Mouse (Mus musculus): ENCODE measurements around the gene Wdr35.

The Wdr35 gene

DNA sequence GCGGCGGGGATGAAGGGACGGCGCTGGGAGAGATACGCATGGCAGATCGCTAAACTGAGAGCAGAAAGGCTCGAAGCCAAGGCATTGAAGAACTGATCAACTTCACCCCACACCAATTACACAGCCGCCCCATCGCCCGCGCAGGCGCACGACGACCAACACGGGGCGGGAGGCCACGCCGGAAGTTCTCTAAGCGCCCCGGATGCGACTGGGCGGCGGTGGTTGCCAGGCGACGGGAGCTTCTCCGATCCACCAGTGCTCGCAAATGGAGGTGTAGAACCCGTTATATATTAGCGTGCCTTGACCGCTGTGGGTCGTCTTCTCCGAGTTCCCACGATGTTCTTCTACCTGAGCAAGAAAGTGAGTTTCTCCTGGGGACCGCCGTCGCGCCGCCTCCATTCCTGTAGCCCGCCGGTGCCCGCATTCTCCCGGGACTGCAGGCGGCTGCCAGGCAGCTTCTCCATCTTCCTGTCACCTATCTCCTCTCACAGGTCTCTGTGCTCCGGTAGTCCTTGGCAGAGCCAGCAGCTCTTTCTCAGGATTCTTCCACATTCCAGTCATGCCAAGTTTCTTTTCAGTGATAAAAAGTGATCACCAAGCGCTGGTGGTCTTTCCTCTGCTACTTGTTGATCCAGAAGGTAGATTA is at the start of gene Wdr35:
TSS of gene Wdr35 (plus strand) at position 73 of the 646 bp plus-strand sequence.
- DNase-seq (ENCODE audit: low read depth, low spot score): peak; percentile 83

DNA sequence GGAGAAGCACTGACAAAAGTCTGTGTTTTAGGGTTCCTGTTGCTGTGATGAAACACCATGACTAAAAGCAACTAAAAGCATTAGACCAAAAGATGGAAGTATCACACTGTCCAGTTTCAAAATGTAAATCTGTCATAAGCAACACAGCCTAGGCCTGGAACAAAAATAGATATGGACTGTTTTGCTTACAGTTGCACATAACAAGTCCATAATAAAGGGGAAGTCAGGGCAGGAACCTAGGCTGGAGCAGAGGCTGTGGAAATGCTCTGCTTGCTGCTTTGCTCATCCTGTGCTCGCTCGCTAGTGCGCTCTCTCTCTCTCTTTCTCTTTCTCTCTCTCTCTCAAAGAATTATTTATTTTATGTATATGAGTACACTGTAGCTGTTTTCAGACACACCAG is 46.0 kb upstream of the Wdr35 start:
- no peak for DNase-seq (ENCODE audit: low read depth, low spot score)

DNA sequence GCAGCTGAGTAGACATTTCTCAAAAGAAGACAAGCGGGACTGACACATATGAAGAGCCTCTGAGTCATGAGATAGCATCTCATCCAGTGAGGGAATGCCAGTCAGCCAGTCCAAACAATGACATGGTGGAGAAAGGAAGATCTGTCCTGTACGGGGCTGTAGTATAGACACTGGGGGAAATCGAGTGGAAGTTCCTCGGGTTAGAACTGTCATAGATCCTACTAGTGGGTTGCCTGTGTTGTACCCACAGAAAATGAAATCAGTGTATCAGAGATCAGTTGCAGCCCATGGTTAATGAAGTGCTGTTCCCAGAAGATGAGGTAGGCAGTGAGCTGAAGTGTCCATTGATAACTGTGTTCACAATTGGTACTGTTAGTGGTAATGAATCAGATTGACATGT is 44.9 kb upstream of the Wdr35 start:
- DNase-seq (ENCODE audit: low read depth, low spot score): no peak

DNA sequence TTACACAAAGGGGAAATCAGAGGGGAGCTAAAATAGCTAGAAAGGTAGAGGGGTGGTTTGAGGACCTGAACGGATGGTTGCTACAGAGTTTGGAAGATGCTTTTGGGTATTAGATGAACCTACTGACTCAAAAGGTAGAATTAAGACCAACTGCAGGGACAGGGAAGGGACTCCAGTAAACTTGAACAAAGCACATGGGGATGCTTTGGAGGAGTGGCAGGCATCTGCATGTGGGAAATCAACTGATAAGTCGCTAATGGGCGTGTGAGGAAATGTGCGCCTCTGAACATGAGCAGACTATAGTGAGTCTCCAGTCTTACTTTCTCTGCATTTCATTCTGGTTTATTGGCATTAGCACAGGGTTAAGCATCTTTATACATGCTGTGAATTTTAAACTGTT is 42.6 kb upstream of the Wdr35 start:
- DNase-seq (ENCODE audit: low read depth, low spot score): no peak

DNA sequence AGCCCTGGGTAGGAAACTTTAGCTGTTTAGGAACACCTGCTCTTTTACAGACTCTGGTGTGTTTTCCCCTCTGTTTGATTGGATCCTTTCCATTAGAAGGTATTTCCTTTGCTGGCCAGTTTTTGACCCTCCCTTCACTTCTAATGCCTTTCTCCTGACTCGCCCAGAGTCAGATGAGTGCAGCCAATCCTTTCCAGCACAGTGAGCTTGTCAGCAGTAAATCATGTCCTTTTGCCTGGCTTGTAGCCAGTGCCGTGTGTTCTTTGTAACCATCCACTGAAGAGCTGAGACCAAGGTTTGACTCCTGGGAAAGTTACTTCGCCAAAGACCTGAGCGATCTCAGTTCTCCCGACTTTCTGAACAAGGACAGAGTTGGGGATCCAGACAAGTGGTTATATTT is 38.3 kb upstream of the Wdr35 start:
- DNase-seq (ENCODE audit: low read depth, low spot score): no peak

DNA sequence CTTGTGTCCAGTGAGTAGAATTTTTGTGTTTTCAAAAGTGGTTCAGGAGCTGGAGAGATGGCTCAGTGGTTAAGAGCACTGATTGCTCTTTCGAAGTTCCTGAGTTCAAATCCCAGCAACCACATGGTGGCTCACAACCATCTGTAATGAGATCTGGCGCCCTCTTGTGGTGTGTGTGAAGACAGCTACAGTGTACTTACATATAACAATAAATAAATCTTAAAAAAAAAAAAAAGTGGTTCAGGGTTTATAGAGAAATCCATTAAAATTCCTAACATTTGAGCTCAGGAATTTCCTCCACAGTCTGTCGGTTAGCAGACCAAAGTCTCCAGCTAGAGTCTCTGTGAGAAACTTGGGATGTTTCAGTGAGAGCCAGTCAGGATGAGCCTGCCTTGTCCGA is 37.5 kb upstream of the Wdr35 start:
- DNase-seq (ENCODE audit: low read depth, low spot score): peak; percentile 41

DNA sequence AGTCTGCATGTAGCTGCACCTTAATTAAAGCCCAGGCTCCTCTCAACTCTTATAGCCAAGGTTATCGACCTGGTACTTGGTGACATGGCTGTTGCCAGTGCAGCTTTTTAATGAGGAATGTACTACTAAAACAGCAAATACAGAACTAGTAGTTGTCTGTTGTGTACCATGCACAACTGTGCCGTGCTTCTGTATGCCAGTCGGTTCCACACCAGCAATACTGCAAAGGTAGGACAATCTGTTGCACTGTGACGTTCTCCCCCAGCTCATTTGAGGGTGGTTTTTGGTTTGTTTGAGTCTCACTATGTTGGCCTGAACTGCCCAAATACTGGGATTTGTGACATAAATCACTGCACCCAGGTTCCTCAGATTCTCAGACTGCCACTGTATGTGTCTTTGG is 34.2 kb upstream of the Wdr35 start:
- DNase-seq (ENCODE audit: low read depth, low spot score): no peak

DNA sequence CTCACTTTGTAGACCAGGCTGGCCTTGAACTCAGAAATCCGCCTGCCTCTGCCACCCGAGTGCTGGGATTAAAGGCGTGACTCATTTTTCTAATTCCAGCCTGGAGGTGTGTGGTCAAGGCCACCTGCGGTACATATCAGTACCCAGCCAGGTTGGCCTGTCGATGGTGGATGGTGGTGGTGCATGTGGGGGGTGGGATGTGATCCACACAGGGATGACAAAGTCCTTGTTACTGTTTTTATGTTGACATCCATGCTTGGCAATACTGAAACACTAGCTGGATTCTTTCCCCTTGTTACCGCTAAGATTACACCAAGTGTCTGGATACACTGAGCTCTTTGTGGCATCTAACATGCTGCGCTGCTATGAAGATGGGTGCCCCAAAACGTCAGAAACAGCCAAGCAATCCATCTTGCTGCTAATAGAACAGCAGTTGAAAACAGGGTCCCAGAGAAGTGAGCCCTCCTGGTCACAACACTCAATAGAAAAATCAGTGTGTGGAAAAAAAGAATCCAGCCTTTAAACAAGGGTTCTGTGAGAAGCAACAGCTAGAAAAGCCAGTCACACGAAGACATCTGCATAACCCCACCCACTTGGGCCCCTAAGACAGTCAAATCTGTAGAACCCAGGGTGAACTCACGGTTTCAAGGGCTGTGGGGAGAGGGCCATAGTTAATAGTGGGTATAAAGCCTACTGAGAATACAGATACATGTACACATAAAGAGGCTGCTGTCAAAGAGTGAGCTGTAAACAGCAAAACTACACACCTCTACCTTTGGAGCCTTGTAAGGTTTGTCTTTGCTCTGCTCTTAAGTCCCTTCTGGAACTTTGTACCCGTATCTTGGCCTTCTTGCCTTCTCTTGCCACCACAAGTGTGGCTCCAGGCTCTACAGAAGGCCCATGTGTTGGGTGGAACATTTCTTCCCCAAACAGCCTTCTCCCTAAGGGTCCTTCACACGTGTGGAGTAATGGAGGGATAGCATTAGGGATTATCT is 33.4 kb upstream of the Wdr35 start:
- DNase-seq (ENCODE audit: low read depth, low spot score): peak; percentile 18

DNA sequence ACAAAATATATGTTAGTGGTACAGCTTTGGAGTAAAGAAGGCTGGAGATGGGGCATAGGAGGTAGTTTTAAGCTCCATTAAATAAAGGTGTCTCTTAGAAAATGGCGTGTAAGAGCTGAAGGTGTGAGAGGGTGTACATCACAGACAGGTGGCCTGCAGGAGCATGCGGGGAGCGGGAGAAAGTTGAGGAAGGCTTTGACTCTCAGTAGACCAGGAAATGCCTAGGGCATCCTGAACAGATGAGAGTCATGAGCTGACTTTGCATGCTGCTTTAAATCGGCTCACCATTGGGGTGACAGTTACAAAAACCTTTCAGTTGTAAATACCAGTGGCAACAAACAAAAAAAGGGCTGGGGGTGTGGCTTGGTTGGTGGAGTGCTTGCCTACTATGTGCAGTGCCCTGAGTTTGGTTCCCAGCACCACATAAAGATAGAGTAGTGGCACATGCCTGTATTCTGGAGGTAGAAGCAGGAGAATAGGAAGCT is 32.5 kb upstream of the Wdr35 start:
- DNase-seq (ENCODE audit: low read depth, low spot score): peak; percentile 72

DNA sequence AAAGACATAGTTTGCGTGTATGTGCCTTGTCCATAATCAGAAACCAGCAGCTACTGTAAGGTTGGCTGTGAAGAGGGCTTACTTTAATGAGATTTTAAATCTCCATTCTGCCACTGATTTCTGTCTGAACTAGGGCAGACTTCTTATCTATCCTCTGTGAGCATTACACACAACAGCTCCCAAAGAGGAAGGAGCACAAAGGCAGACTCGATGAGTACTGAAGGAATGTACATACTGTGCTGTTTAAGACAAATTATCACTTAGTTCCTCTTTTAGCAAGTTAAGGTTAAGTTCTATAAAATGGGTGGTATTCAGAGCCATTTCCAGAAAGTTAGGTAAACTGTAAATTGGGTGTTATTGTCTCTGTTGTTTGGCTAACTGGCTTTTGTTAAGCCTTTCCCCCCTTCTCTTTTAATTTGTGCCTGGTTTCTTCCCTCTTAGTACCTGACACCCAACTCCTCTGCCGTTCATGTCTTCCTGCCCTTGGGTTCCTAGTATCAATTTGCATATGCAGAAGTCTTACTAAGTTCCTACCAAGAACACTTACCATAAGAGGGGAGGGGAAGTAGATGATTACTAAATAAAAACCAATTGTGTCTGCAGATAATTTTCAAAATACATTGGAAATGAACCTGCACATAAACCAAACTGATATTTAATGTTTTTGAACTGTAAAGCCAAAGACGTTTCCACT is 31.8 kb upstream of the Wdr35 start:
- DNase-seq (ENCODE audit: low read depth, low spot score): no peak

DNA sequence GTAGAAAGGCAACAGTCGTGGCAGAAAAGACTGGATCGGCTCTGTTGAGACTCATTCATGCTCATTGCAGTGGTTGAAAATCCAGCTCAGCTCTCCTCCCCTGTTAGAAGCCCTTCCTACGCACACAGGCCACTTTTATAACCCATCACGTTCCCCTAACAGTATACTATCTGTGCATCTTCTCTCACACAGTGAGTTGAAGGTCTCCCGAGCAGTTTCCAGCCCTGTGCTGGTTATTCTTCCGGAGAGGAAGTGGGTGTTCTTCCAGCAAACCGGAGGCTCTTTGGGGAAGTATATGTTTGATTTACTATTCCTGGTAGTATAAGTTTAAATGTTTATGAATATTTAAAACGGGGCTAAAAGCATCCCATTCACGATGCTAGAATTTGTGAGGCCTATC is 26.5 kb upstream of the Wdr35 start:
- DNase-seq (ENCODE audit: low read depth, low spot score): no peak

DNA sequence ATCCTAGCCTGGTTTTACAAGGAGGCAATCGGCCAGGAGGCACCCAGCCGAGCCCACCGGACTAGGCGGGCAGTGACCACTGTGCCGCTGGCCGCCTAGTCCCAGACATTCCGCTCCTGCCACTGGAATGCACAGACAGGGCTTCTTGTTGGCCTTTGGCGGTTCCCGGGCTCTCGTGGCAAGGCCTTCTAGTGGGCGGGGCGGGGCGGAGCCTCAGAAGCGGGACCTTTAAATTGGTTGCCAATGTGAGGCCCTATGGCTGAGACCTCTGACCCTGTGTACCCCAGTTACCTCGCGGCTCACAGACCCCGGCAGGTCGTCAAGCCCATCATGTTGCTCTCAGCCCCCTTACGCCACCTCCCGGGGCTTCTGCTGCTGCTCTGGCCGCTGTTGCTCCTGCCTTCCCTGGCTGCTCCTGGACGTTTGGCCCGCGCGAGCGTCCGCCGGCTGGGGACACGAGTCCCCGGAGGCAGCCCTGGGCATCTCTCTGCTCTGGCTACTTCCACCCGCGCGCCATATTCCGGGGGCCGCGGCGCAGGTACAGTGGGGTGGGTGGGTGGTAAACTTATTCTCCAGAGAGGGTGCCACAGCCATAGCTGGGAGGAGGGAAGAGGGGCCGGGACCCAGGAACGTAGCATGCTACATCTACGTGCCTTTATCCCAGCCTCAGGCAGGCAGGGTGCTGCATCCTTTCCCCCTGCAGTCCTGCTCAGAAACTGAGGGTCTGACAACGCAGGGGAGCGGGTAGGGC is 25.8 kb upstream of the Wdr35 start, which contains the start of gene Matn3:
TSS of gene Matn3 (plus strand) at position 216 of the 751 bp plus-strand sequence.
- peak; percentile 61 for DNase-seq (ENCODE audit: low read depth, low spot score)

DNA sequence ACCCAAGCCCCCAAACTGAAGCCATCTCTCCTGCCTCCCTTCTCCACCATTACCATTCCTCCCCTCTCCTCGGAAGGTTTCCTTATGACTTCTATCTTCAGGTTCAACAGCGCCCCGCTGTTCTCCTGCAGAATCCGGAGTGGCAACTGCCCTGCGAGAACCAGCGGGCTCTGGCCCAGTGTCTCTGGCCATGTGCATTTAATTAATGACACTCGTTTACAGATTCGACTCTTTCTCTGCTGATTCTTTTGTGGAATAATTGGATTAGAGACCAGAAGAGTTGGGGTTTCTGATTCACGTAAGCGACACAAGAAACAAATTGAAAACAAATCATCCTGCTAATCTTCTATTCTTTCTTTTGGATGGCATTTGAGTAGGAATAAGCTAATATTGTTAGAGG is 20.6 kb upstream of the Wdr35 start:
- no peak for DNase-seq (ENCODE audit: low read depth, low spot score)

DNA sequence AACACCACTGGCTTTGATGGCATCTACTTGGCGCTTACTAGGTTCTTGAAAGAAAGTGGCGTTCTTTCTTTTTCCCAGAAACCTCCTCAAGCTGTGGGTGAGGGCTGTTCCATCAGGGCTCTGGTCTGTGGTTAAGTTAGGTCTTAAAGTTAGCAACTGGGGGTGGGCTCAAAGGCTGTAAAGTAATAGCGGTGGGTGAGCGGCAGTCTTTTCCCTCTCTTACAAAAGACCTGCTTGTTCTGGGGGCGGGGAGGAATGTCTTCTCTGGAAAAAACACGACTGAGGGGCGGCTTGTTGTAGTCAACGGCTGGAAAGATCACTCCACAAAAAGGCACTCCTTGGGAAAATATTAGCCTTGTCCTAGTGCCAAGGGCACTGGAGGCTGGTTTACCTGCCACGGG is 19.5 kb upstream of the Wdr35 start:
- DNase-seq (ENCODE audit: low read depth, low spot score): no peak

DNA sequence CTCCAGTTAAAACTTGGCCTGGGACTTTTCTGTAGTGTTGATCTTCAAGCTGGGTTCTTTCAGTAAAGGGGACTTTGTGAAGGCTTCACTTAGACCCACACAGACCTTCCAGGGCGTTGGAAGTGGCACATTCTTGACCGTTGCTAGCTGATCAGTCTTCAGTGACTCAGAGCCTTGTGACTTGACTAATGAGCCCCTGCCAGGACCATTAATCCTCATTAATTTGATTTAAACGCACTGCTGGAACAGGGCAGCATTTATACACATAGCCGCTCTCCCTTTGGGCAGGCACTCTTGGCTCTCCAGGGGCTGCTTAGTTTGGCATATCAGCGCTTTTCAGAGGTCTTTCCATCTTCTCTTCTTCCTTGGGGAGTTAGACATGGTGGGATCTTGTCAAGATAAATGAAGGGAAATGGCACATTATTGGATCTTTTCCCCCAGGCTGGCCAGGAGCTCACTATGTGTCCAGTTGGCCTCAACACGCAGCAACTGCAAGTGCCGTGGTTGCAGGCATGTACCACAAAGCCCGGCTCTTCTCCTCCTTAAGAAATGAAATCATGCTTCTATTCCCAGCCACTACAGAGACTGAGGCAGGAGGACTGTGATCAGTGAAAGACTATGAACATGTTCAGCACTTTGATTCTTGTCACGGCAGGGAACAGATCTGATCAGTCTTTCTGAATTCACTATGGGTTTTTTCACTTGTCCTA is 11.9 kb upstream of the Wdr35 start:
- DNase-seq (ENCODE audit: low read depth, low spot score): no peak

DNA sequence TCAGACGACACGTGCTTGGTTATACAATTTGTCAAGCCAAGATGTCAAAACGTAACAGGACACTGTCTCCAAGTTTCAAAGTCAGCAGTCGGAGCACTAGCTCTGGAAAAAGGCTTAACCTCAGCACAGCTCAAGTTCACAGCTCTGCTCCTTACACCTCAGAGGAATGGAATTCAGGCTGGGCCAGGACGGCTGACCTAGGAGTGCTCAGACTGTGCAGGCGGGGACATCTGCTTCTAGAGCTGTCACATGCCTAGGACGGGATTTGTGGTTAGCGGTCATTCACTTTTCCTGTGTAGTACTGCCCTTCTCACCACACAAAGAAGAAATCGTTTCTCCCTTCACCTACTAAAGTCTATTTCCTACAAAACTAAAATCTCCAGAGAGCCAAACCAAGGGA is 3.9 kb upstream of the Wdr35 start:
- DNase-seq (ENCODE audit: low read depth, low spot score): peak; percentile 50

DNA sequence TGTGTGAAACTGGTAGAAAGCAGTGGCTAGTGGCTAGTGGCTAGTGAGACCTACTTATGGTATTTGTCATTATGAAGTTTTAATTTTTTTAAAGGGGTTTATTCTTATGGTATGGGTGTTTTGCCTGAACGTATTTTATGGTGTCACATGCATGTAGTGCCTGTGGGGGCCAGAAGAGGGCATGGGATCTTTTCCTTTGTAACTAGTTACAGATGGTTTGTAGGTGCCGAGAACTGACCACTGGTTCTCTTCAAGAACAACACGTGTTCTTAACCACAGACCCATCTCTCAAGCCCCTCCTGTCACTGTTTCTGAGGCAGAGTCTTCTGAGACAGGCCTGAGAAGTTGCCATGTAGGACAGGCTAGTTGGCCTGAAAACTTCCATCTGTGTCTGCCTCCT is 1.4 kb downstream of the Wdr35 start:
- peak; percentile 61 for DNase-seq (ENCODE audit: low read depth, low spot score)

DNA sequence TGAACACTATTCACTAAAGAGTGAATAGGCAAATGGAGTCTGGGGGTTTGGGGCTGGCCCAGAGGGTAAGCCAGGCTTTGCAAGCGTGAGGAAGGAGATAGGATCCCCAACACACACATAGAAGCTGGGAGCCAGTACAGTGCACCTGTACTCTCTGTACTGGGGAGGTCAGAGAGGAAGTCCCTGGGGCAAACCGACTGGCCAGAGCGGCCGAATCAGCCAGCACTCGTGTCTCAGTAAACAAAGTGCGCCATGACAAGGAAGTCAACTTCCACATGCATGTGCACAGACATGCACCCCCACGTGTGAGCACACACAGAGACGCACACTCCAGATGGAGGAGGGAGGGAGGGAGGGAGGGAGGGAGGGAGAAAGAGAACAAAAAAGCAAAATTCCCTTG is 19.5 kb downstream of the Wdr35 start:
- no peak for DNase-seq (ENCODE audit: low read depth, low spot score)

DNA sequence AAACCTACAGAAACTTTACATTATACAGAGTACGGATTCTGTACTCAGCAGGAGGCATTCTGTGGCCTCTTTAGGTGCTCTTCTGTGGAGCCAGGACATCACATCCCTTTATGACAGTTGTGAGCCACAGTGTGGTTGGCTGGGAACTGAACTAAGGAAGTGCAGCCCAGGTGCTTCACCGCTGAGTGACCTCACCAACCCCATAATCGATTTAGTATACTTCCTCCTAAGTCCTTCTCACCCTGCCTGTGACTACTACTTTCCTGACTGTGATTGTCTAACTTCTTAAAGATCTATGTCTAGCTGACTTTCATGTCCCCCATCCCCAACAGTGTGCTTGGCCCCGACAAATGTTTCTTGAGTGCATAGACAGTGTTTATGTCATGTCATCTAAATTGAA is 24.6 kb downstream of the Wdr35 start:
- DNase-seq (ENCODE audit: low read depth, low spot score): no peak

DNA sequence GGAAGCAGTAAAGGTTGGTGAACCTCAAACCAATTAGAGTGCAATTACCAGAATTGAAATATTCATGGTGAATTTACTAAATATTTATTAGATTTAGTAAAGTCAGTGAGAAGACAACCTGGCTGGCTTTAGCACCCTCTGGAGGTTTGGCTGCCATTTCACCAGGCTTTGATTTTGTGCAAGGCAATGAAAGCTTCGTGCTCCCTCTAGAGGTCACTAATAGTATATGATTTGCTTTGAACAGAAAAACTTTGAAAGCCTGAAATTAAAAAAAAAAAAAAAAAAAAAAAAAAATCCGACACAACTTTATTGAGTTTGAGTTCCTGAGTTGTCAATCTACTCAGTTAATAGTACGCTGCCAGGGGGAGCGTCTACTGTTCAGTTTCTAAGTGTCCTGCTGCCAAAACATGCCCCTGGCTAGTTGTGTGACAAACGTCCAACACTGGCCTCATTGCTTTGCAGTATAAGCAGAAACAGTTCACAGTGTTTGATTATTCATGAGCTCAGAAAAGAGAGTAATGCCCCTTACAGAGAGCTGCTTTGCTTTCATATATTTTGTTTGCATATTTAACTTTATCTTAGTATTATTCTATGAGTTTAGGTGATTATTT is 28.5 kb downstream of the Wdr35 start:
- peak; percentile 80 for DNase-seq (ENCODE audit: low read depth, low spot score)

Data from ES-CJ7 (cell line).